Mouse (Mus musculus): ENCODE data around the gene Hip1r. TPM values are rescaled to one million over a fixed set of nuclear protein-coding genes. Genes with fewer than 3 reads are reported as not detected.
A peak's percentile ranks its signal among the peaks of the same experiment; 100 is the strongest.
"Not testable (repeated sequence)": the region's sequence is repeated elsewhere in the genome, so short reads cannot be mapped to it uniquely, and the experiment has no call there.

Hip1r gene
- polyA plus RNA-seq, 2 experiments = 7.2 to 7.6 TPM

DNA sequence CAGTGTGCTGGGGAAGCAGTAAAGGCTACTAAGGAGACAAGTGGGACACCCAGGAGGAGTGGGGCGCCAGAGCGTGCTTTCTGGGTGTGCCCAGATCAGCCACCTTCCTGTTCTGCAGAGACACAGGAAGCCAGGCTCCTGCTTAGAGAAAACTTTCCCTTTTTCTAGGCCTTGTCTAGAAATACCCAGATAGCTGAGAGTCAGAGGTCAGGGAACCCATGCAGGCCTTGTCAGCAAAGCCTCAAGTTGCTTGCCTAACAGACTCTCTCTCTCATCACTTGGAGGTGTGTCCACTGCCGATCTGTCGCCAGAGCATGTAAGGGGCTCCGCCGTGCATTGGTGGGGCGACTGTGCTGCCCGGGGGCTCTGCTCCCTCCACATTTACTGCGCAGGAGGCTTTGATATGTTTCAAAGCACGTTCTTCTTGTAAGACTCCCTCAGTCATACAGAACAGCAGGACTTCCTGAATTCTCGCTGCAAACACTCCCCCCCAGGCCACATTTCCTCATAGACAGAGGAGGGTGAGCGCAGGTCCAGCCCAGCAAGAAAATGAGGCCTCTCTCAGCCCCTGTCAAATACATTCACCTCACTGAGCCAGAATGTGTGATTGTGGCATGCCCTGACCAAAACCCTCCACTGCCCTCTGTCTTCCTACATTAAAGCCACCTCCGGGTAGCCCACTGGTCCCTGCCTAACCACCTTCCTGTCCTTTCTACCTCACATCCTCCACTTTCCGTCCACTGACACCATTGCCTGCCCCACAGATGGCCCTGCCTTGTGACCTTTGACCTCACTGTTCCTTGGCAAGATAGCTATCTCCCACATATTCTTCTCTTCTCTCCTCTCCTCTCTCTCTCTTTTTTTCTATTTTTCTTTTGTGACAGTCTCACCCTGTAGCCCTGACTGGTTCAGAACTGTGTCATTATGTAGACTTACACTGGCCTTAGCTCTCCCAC lies 76.9 kb downstream of the Hip1r start:
- no peaks in the 10 kb centered on the region for H3K27me3 ChIP-seq (ENCODE audit: control insufficient read depth, insufficient read depth, low read length)
- ATAC-seq (ENCODE audit: insufficient read depth) (no peak), DNase-seq (ENCODE audit: low read depth in 3 of 3, low spot score in 3 of 3) (no peak)
- no peaks in the 10 kb centered on the region for H3K9me3 ChIP-seq (ENCODE audit: control insufficient read depth, low read length)
- H3K27ac ChIP-seq = peak overlapping the region; percentile 98
- 17% methylated on average over 14 of the region's 14 CpGs for WGBS (ENCODE audit: insufficient replicate concordance)
- H3K9ac ChIP-seq (replicated peaks) = peak overlapping the region; percentile 69
- peak overlapping the region; percentile 58 to 60 for H3K4me3 ChIP-seq (ENCODE audit: insufficient read depth in 1 of 2, low read depth in 2 of 2, low read length in 2 of 2)
- TF ChIP-seq CTCF (IDR thresholded peaks at IDR 0.05; ENCODE audit: low read depth) (peak; percentile 39), EP300 (IDR thresholded peaks at IDR 0.05; ENCODE audit: low read depth) (no peak)
- H3K4me2 ChIP-seq (ENCODE audit: low read depth) = peak overlapping the region; percentile 77
- H3K36me3 ChIP-seq (replicated peaks; ENCODE audit: control insufficient read depth, insufficient read depth, low read depth) = no peaks in the 10 kb centered on the region
- H3K4me1 ChIP-seq (replicated peaks; ENCODE audit: control insufficient read depth in 2 of 2, insufficient read depth in 2 of 2, low read length in 1 of 2) = peaks cover 47 to 59% of the 10 kb centered on the region in 2 experiments

GRCm38 (mm10) chr5:124051899-124052491 lies 78.6 kb downstream of the Hip1r start:
- DNase-seq (ENCODE audit: low read depth in 3 of 3, low spot score in 3 of 3) (peak in 2 of 3 experiments; percentile 46 to 96), ATAC-seq (ENCODE audit: insufficient read depth) (peak; percentile 94)
- no peaks in the 10 kb centered on the region for H3K9me3 ChIP-seq (ENCODE audit: control insufficient read depth, low read length)
- H3K9ac ChIP-seq (replicated peaks) = peak overlapping the region; percentile 69
- H3K27me3 ChIP-seq (ENCODE audit: control insufficient read depth, insufficient read depth, low read length) = no peaks in the 10 kb centered on the region
- 13% methylated on average over 11 of the region's 11 CpGs for WGBS (ENCODE audit: insufficient replicate concordance)
- no peaks in the 10 kb centered on the region for H3K36me3 ChIP-seq (replicated peaks; ENCODE audit: control insufficient read depth, insufficient read depth, low read depth)
- TF ChIP-seq EP300 (IDR thresholded peaks at IDR 0.05; ENCODE audit: low read depth) (peak; percentile 83), CTCF (IDR thresholded peaks at IDR 0.05; ENCODE audit: low read depth) (0 out of 2 replicates have a peak, but pooled peaks have one; percentile 5)
- H3K4me3 ChIP-seq (ENCODE audit: insufficient read depth in 1 of 2, low read depth in 2 of 2, low read length in 2 of 2) = peak overlapping the region; percentile 60 to 77
- H3K27ac ChIP-seq = peak overlapping the region; percentile 98
- H3K4me2 ChIP-seq (ENCODE audit: low read depth) = peak overlapping the region; percentile 77
- peaks cover 47 to 57% of the 10 kb centered on the region in 2 experiments for H3K4me1 ChIP-seq (replicated peaks; ENCODE audit: control insufficient read depth in 2 of 2, insufficient read depth in 2 of 2, low read length in 1 of 2)

GRCm38 (mm10) chr5:124052641-124053040 lies 79.2 kb downstream of the Hip1r start:
- H3K27ac ChIP-seq = peak overlapping the region; percentile 98

More at GRCm38 (mm10) chr5:124052641-124053040, 79.2 kb downstream of the Hip1r start:
- H3K36me3 ChIP-seq (replicated peaks; ENCODE audit: control insufficient read depth, insufficient read depth, low read depth); ATAC-seq (ENCODE audit: insufficient read depth); DNase-seq (ENCODE audit: low read depth in 3 of 3, low spot score in 3 of 3); H3K27me3 ChIP-seq (ENCODE audit: control insufficient read depth, insufficient read depth, low read length); H3K9me3 ChIP-seq (ENCODE audit: control insufficient read depth, low read length); H3K4me3 ChIP-seq (ENCODE audit: insufficient read depth in 1 of 2, low read depth in 2 of 2, low read length in 2 of 2): not testable (repeated sequence)
- Histone ChIP-seq H3K4me2 (ENCODE audit: low read depth) (peak overlapping the region; percentile 77), H3K4me1 (replicated peaks; ENCODE audit: control insufficient read depth in 2 of 2, insufficient read depth in 2 of 2, low read length in 1 of 2) (peaks cover 43 to 53% of the 10 kb centered on the region in 2 experiments), H3K9ac (replicated peaks) (peak overlapping the region; percentile 15; the same call in 1 of the 2 replicates)
- 68% methylated on average over 7 of the region's 7 CpGs for WGBS (ENCODE audit: insufficient replicate concordance)

Small RNAs within 50 kb of the gene (microRNA-seq; reads per million reads assigned to microRNA genes)
- 1.3 reads per million for gene Mir7032

Other genes with a start within 250 kb of the Hip1r start
- gene Rsrc2, start 224.2 kb upstream of the Hip1r start, polyA plus RNA-seq (2012; rRNA removed) = 14.9 and 34.7 TPM in 2 replicates
- 36.7 and 38.9 TPM in 2 replicates for gene Rsrc2, start 224.2 kb upstream of the Hip1r start, polyA plus RNA-seq (2014; fragmentation: Nextera tagmentation; extraction: Ambion mirVana)
- 14.5 and 21.0 TPM in 2 replicates for gene Kntc1, start 223.9 kb upstream of the Hip1r start, polyA plus RNA-seq (2012; rRNA removed)
- 22.2 and 27.9 TPM in 2 replicates for gene Kntc1, start 223.9 kb upstream of the Hip1r start, polyA plus RNA-seq (2014; fragmentation: Nextera tagmentation; extraction: Ambion mirVana)
- 0.20 and 0.22 TPM in 2 replicates for gene Hcar2, start 108.1 kb upstream of the Hip1r start, polyA plus RNA-seq (2012; rRNA removed)
- 0.11 and 0.42 TPM in 2 replicates for gene Hcar2, start 108.1 kb upstream of the Hip1r start, polyA plus RNA-seq (2014; fragmentation: Nextera tagmentation; extraction: Ambion mirVana)
- 0.06 and 0.08 TPM in 2 replicates for gene Hcar1, start 93.6 kb upstream of the Hip1r start, polyA plus RNA-seq (2012; rRNA removed)
- 0.08 and 0.10 TPM in 2 replicates for gene Hcar1, start 93.6 kb upstream of the Hip1r start, polyA plus RNA-seq (2014; fragmentation: Nextera tagmentation; extraction: Ambion mirVana)
- 8.8 and 17.5 TPM in 2 replicates for gene Denr, start 66.5 kb upstream of the Hip1r start, polyA plus RNA-seq (2012; rRNA removed)
- gene Denr, start 66.5 kb upstream of the Hip1r start, polyA plus RNA-seq (2014; fragmentation: Nextera tagmentation; extraction: Ambion mirVana) = 43.0 and 50.0 TPM in 2 replicates
- gene Gm43518, start 46.2 kb upstream of the Hip1r start, polyA plus RNA-seq (2012; rRNA removed) = 0.14 and 0.63 TPM in 2 replicates
- gene Gm43518, start 46.2 kb upstream of the Hip1r start, polyA plus RNA-seq (2014; fragmentation: Nextera tagmentation; extraction: Ambion mirVana) = 0.60 TPM in 1 of 2 replicates, not detected in the other
- gene Ccdc62, start 42.9 kb upstream of the Hip1r start, polyA plus RNA-seq (2012; rRNA removed) = 2.0 and 2.7 TPM in 2 replicates
- gene Ccdc62, start 42.9 kb upstream of the Hip1r start, polyA plus RNA-seq (2014; fragmentation: Nextera tagmentation; extraction: Ambion mirVana) = 3.4 and 3.7 TPM in 2 replicates
- 11.3 and 11.5 TPM in 2 replicates for gene Vps37b, start 58.6 kb downstream of the Hip1r start, polyA plus RNA-seq (2012; rRNA removed)
- 8.8 and 12.6 TPM in 2 replicates for gene Vps37b, start 58.6 kb downstream of the Hip1r start, polyA plus RNA-seq (2014; fragmentation: Nextera tagmentation; extraction: Ambion mirVana)
- 2.9 and 3.1 TPM in 2 replicates for gene Abcb9, start 122.2 kb downstream of the Hip1r start, polyA plus RNA-seq (2012; rRNA removed)
- gene Abcb9, start 122.2 kb downstream of the Hip1r start, polyA plus RNA-seq (2014; fragmentation: Nextera tagmentation; extraction: Ambion mirVana) = 2.6 and 3.6 TPM in 2 replicates
- gene Ogfod2, start 138.7 kb downstream of the Hip1r start, polyA plus RNA-seq (2012; rRNA removed) = 10.0 and 12.5 TPM in 2 replicates
- gene Ogfod2, start 138.7 kb downstream of the Hip1r start, polyA plus RNA-seq (2014; fragmentation: Nextera tagmentation; extraction: Ambion mirVana) = 10.1 and 10.9 TPM in 2 replicates
- gene Arl6ip4, start 142.5 kb downstream of the Hip1r start, polyA plus RNA-seq (2012; rRNA removed) = 34.4 and 50.6 TPM in 2 replicates
- gene Arl6ip4, start 142.5 kb downstream of the Hip1r start, polyA plus RNA-seq (2014; fragmentation: Nextera tagmentation; extraction: Ambion mirVana) = 52.2 and 56.5 TPM in 2 replicates